Mouse (Mus musculus) lung, adult 2 months (tissue): ENCODE data around the gene Ttc30a2.

ENCODE experiments used
- CTCF ChIP-seq: fragments of 200-500 bp; IDR thresholded peaks from 2 replicates; pipeline ENCODE4 v1.5.1; 2011; ENCODE audit warnings: mild to moderate bottlenecking, low read length, control low read depth; ENCODE audit not compliant: insufficient read depth
- POLR2A ChIP-seq: fragments of 200-500 bp; IDR thresholded peaks from 2 replicates; pipeline ENCODE4 v1.6.1; 2011; ENCODE audit warnings: low read depth, mild to moderate bottlenecking, control low read depth, low read length, borderline replicate concordance; ENCODE audit errors: extremely low read depth

DNA sequence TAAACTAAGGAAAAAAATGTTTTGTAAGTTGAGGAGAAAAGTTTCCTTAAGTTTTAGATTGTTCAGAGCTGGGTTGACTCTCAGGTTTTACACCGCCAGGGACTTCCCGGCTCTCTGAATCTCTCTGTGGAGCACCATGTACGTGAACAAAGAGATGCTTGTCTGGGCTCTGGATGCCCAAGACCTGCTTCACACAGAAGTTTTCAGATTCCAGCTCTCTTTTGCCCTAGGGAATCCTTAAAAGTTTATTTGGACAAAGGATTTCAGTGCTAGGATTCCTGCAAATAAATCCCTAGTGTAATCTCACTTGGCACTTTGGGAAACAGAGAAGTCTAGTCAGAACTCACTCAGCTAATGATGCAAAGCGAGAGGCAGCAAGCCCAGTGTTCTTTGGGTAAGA lies 11.7 kb upstream of the Ttc30a2 start:
- no peak for TF ChIP-seq CTCF
- TF ChIP-seq POLR2A = no peak
